Mouse (Mus musculus) stomach, embryonic 14.5 days (tissue): ENCODE measurements around the gene Bmx. TPM values are rescaled to one million over a fixed set of nuclear protein-coding genes. Genes with fewer than 3 reads are reported as not detected.

Experiments
- ATAC-seq: fragments of 200-750 bp; cut with Nextera tagmentation; 2 replicates; pipeline ENCODE4 v1.8.0; 2017; ENCODE audit warnings: low read depth, moderate TSS enrichment; ENCODE audit not compliant: insufficient number of reproducible peaks, insufficient read depth, low FRiP score
- H3K27ac ChIP-seq: fragments of 300-500 bp; sonication (generic); 2 replicates; pipeline ENCODE4 v1.5.1; 2014; ENCODE audit warnings: mild to moderate bottlenecking, low read length, moderate library complexity, mixed read lengths
- H3K27me3 ChIP-seq: fragments of 300-500 bp; sonication (generic); 2 replicates; pipeline ENCODE4 v1.6.1; 2014; ENCODE audit warnings: low read length, control low read depth, mixed read lengths; ENCODE audit not compliant: control insufficient read depth, insufficient read depth
- H3K36me3 ChIP-seq: fragments of 300-500 bp; sonication (generic); 2 replicates; pipeline ENCODE4 v1.6.1; 2014; ENCODE audit warnings: mild to moderate bottlenecking, control low read depth, low read length, moderate library complexity, mixed read lengths; ENCODE audit not compliant: control insufficient read depth, insufficient read depth
- H3K4me1 ChIP-seq: fragments of 300-500 bp; sonication (generic); 2 replicates; pipeline ENCODE4 v1.6.1; 2014; ENCODE audit warnings: low read length, control low read depth, mixed read lengths; ENCODE audit not compliant: control insufficient read depth, insufficient read depth
- H3K4me2 ChIP-seq: fragments of 300-500 bp; sonication (generic); replicated peaks from 2 replicates; pipeline ENCODE4 v1.6.1; 2014; ENCODE audit warnings: low read depth, low read length, control low read depth
- H3K4me3 ChIP-seq: fragments of 300-500 bp; sonication (generic); 2 replicates; pipeline ENCODE4 v1.5.1; 2014; ENCODE audit warnings: low read depth, low read length, control low read depth
- H3K9ac ChIP-seq: fragments of 300-500 bp; sonication (generic); replicated peaks from 2 replicates; pipeline ENCODE4 v1.6.1; 2014; ENCODE audit warnings: low read depth, mild to moderate bottlenecking, control low read depth, low read length, moderate library complexity, mixed read lengths
- H3K9me3 ChIP-seq: fragments of 300-500 bp; sonication (generic); 2 replicates; pipeline ENCODE4 v1.6.1; 2016; ENCODE audit warnings: low read depth, low read length, control low read depth; ENCODE audit not compliant: control insufficient read depth
- WGBS: fragments of 180-500 bp; shearing (Covaris S2); extraction: QIAGEN DNeasy Blood & Tissue Kit; methylation state at CpG from one replicate; pipeline ENCODE4 v1.1.7; 2014; 5-methylcytosine and 5-hydroxymethylcytosine counted together
- polyA plus RNA-seq: library from polyadenylated mRNA; unstranded; fragments of >200 nt; fragmentation: Nextera tagmentation; extraction: Ambion mirVana; gene quantifications from 2 replicates; pipeline ENCODE4 v1.2.1, GENCODE M21; 2014

Gene Bmx
- polyA plus RNA-seq, 1 experiment from 2014 or later: 0.26 TPM

DNA sequence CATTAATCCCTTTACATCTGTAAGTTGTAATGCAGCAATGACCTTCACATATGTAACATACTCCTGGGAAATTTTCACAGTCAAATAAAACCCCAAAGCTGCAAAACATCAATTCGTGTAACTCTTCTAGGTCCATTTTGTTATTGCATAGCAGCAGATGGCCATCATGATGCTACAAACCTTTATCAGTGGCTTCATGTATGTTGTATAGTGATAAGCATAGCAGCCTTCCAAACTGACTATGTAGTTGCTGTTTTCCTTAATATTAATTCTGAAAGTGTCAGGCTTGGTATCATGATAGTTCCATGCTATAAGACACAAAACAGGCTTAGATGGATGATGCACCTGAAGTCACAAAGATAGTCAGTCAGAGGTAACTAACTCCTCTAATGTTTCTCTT is 93.3 kb downstream of the Bmx start:
- H3K4me1 ChIP-seq: no peaks in the 10 kb centered on the region
- no peaks in the 10 kb centered on the region for H3K27me3 ChIP-seq
- H3K4me2 ChIP-seq: no peak overlapping the region
- no peak overlapping the region for H3K4me3 ChIP-seq
- no peaks in the 10 kb centered on the region for H3K9me3 ChIP-seq
- ATAC-seq: no peak
- WGBS: 85% methylated on average over 1 of the region's 1 CpGs
- no peaks in the 10 kb centered on the region for H3K36me3 ChIP-seq
- no peak overlapping the region for H3K9ac ChIP-seq
- no peak overlapping the region for H3K27ac ChIP-seq

DNA sequence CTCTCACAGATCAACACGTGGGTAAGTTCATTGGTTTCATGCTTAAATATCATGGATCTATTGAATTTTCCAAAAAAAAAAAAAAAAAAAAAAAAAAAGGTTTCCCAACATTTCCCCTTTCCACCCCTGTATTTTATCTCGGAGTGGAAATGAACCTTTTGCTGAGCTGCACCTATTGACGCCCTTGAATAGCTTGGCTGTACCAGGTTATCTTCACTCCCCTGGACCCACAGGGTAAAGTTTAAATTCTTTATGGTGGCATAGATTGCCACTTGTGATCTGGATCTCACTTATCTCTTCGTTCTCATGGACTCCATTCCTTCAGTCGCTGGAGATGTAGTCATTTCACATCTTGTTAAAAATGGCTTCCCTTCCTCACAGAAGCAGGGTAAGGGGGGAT is 103.4 kb downstream of the Bmx start:
- no peak for ATAC-seq
- Histone ChIP-seq H3K27me3 (no peaks in the 10 kb centered on the region), H3K4me1 (no peaks in the 10 kb centered on the region), H3K27ac (no peak overlapping the region), H3K4me3 (no peak overlapping the region), H3K9me3 (no peaks in the 10 kb centered on the region), H3K9ac (no peak overlapping the region), H3K36me3 (no peaks in the 10 kb centered on the region), H3K4me2 (no peak overlapping the region)
- WGBS: 87% methylated on average over 5 of the region's 5 CpGs

DNA sequence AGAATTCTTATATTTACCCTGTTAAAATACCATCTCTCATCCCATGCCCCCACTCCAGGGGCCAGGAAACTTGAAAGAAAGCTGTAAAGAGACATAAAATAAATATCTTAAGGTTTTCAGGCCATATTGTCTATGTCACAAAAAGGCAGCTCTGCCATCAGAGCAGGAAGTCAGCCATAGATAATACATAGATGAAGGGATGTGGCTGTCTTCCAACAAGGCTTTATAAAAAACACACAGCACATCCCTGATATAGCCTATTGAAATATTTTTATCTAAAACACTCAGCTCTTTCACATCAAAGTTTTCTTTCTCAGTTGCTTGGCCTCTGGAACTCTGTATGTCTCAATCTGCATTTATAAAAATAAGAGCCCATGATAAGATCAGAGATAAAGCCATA is 104.4 kb downstream of the Bmx start:
- H3K4me1 ChIP-seq: no peaks in the 10 kb centered on the region
- H3K4me3 ChIP-seq: no peak overlapping the region
- ATAC-seq: no peak
- H3K27ac ChIP-seq: no peak overlapping the region
- H3K9ac ChIP-seq: no peak overlapping the region
- no peaks in the 10 kb centered on the region for H3K36me3 ChIP-seq
- H3K4me2 ChIP-seq: no peak overlapping the region
- no peaks in the 10 kb centered on the region for H3K27me3 ChIP-seq
- H3K9me3 ChIP-seq: no peaks in the 10 kb centered on the region

DNA sequence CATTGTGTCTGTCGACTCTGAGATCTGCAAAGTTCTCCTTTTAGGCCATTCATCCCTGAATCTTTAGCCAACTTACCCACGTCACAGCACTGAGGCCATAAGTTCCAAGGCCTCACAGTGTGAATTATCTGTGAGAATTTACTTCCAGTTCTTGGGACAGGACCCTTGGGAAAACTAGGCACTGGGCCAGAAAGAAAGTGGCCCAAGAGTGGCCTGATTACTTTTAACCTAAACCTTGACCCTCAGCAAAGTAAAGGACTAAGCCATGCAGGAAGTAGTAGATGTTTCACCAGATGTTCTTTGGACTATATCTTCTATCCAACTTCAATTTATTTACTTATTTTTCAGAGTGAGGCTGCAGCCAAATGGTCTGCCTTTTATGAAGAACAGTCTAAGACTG is 105.3 kb downstream of the Bmx start:
- no peak overlapping the region for H3K9ac ChIP-seq
- 66% methylated on average over 2 of the region's 2 CpGs for WGBS
- no peak overlapping the region for H3K4me3 ChIP-seq
- ATAC-seq: no peak
- H3K27ac ChIP-seq: no peak overlapping the region
- no peaks in the 10 kb centered on the region for H3K9me3 ChIP-seq
- H3K4me1 ChIP-seq: no peaks in the 10 kb centered on the region
- no peaks in the 10 kb centered on the region for H3K27me3 ChIP-seq
- no peaks in the 10 kb centered on the region for H3K36me3 ChIP-seq
- no peak overlapping the region for H3K4me2 ChIP-seq

DNA sequence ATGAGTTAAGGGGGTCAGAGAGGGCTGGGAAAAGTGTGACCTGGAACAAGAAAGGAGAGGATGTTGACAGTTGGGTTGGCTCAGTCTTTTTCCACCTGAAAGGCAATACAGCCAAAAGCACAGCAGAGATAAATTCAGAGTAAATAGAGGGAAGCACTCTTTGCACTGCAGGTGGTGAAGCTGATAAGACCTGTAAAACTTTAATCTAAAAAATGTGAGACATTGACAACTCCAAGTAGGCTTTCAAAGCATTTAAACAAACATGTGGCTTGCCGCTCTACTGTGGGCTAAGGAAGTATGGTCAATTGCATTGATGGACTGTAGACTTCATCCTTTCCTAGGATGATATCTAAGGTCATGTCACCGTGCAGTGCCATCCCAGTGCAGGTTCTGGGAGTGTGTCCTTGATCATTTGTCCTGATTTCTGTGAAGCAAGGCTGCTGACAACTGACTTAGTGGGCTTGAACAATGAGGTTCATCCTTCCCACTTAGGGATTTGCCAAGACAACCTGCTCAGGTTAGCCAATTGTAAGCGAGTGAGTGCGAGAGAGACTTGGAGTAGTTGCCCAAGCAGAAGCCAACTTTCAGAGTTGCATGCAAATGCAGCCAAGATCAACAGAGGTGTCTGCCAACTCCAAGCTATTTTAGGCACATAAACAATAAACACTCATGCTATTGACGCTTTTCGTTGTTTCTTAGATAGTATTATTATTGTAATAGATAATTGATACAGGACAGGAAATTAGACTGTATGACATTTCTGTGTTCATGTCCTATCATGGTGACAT is 112.3 kb downstream of the Bmx start:
- H3K27me3 ChIP-seq: no peaks in the 10 kb centered on the region
- 75% methylated on average over 6 of the region's 6 CpGs for WGBS
- ATAC-seq: no peak
- no peak overlapping the region for H3K9ac ChIP-seq
- H3K27ac ChIP-seq: no peak overlapping the region
- no peaks in the 10 kb centered on the region for H3K36me3 ChIP-seq
- no peaks in the 10 kb centered on the region for H3K4me1 ChIP-seq
- no peaks in the 10 kb centered on the region for H3K9me3 ChIP-seq
- H3K4me3 ChIP-seq: no peak overlapping the region
- no peak overlapping the region for H3K4me2 ChIP-seq

Other genes with a start within 250 kb of the Bmx start
- 0.72 and 1.1 TPM in 2 replicates for gene Car5b, start 230.2 kb downstream of the Bmx start, polyA plus RNA-seq
- gene Siah1b, start 181.7 kb downstream of the Bmx start, polyA plus RNA-seq: 24.3 and 31.9 TPM in 2 replicates
- gene Cltrn, start 169.4 kb downstream of the Bmx start, polyA plus RNA-seq: 3.3 and 3.4 TPM in 2 replicates
- 1.4 and 2.5 TPM in 2 replicates for gene Ace2, start 118.9 kb downstream of the Bmx start, polyA plus RNA-seq
- 11.9 and 12.4 TPM in 2 replicates for gene Pir, start 11.2 kb upstream of the Bmx start, polyA plus RNA-seq
- 3.8 and 5.2 TPM in 2 replicates for gene Vegfd, start 115.2 kb upstream of the Bmx start, polyA plus RNA-seq
- gene Piga, start 161.6 kb upstream of the Bmx start, polyA plus RNA-seq: 11.7 and 12.0 TPM in 2 replicates
- gene Asb11, start 178.8 kb upstream of the Bmx start, polyA plus RNA-seq: not detected in 2 replicates
- not detected in 2 replicates for gene Asb9, start 248.1 kb upstream of the Bmx start, polyA plus RNA-seq